Mouse (Mus musculus) left cerebral cortex, adult 8-10 months (tissue): Measurements from ENCODE around the gene Ppfibp1. TPM values are rescaled to one million over a fixed set of nuclear protein-coding genes. Genes with fewer than 3 reads are reported as not detected.
"Not testable (repeated sequence)": the region's sequence is repeated elsewhere in the genome, so short reads cannot be mapped to it uniquely, and the experiment has no call there.

Experiments
- DNase-seq, 2 experiments: peaks; one replicate each; pipeline ENCODE4 v3.0.0; 2022; ENCODE audit warnings: low spot score in 2 of 2
- total RNA-seq, 4 experiments: library from RNA; stranded (reverse); gene quantifications; 2 replicates each; pipeline ENCODE4 v1.2.4; 2022

Gene Ppfibp1
- total RNA-seq, result 10 to 100 TPM; 48.2 to 53.8 (median 52.5) TPM

DNA sequence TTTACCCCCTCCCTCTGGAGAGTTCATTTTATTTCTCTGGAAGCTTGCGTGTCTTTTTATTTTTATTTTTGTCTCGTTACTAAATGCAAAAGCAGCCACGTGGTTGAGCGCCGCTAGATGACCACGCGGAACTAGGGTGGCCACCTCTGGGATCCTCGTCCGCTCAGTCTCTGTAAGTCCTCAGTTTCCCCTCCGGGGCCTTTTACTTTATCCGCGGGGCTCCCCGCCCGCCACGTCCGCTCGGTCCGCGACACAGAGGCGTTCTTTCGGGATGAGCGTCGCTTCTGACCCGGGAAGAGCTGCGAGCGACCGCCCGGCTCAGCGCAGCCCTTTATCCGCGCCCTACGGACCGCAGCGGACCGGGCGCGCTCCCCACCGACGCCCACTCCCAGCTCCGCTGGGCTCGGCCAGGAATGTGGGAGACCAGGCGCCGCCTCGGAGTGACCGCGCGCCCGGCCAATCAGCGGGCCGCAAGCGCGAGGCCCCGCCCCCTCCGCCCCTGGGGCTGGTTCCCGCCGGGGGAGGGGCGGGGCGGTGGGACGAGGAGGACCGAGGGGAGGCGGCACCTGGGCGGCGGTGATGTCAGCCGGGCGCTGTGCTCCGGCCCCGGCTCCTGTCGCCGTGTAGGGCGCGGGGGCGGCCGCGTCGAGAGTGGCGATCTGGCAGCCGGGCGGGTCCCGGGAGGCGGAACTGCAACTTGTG lies at the start of gene Ppfibp1:
Ppfibp1 (plus strand) TSS at position 530 of the 702 bp plus-strand sequence.
- peak; percentile 87 to 91 for DNase-seq

DNA sequence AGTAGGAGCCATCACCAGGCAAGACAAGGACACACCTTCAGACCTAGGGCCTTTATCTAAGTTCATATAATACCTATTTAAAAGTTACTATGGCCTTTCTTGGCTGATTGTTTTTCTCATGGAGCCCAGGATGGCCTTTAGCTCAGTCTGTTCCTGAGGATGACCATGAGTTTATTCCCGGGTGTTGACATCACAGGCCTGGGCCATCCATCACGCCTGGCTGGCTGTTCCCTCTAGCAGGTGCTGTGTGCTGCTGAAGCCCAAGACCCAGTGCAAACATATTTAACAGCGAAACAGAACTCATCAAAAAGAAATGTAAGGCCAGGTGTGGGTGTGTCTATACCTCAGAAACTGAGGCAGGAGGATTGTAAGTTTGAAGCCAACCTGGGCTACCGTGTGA lies 49.4 kb upstream of the Ppfibp1 start:
- no peak for DNase-seq

DNA sequence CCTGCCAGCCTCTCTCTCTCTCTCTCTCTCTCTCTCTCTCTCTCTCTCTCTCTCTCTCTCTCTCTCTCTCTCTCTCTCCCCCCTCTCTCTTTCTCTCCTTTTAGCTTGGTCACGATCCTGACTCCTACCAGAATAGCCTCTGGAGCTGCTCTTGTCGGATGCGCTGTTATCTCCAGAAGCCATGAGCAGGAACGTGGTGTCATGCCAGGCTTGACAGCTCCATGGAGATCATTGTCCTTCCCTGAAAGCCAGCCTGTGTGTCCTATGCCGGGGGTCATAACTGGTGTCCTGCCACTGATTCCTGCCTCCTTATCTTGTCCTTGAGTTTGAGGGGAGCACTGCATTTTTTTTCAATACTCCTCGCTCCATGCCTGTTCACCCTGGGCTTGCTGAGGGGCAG lies 43.4 kb upstream of the Ppfibp1 start:
- no peak for DNase-seq

DNA sequence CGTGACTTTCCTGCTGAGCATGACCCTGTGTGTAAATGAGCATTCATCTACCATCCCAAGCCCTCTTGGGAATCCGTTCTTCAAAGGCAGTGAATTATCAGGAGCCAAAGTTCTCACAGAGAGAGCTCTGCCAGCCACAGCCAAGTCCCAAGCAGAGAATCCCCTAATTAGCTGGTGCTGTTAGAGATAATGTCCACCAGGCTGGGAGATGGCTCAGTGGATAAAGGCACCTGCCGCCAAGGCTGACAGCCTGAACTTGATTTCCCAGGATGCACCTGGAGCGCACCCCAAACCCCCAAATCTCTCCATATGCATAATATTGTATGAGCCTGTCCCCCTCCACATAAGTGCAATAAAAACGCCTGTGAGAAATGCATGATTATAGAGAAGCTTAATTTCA lies 42.9 kb upstream of the Ppfibp1 start:
- DNase-seq, result no peak

DNA sequence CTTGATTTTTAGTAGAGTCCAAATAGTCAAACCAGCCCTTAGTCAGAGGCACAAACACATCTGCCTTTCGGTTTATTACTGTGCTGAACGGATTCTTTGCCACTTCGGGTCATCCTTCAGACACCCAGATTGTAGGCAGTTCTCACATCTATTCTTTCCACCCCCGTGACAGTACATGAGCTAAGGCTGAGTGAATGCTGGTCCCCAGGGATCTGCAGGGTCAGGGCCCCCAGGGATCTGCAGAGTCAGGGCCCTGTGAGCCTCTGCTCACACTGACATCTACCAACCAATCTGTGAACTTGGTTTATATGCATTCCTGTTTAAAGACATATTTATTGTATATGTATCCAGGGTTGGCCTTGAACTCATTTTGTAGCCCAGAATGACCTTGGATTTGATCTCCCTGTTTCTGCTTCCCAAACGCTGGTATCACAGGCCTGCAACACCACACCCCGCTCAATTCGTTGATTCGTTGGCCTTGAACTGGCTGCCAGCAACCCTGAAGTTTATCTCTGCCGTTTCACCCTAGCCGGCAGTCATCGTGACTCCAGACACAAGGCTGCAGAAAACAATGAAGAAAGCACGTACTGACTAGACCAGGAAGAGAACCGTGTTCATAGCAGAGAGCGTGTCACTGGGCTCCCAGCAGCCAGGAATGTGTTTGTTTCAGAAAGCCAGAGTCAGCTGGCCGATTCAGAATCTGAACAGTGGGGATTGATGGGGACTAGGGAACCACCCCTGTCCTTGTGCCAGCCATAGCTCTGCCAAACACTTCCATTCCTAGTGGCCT lies 42.1 kb upstream of the Ppfibp1 start:
- no peak for DNase-seq

DNA sequence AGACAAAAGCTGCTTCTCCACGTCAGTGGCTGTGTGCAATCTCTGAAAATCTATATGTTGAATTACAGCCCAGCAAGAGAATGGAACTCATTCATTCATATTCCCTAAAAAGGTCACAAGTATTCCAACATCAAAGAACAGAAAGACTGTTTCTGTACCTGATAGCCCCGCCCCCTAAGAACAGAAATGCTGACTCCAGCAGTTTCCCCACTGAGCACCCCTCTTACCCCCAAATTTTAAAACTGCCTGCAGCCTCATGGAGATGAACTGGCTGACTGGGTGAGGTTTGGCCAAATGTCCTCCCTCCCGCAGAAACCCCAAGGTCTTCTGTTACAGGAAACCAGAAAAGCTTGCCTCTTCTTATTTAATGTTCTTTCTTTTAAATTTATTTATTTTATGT lies 40.9 kb upstream of the Ppfibp1 start:
- no peak for DNase-seq

DNA sequence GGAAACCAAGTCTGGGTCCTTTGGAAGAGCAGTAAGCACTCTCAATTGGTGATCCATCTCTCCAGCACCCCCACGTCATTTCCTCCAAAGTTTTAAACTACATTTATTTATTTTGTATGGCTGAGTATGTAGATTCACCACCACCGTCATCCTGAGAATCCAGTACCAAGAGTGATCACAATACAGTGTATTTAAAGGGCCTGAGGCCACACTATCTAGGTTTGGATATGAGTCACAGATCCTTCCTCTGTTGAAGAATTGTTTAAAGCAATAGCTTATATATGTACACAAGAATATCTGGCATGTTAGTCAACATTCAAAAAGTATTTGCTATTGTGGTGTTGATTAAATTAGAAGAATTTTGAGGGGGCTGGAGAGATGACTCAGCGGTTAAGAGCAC lies 40.0 kb upstream of the Ppfibp1 start:
- no peak for DNase-seq

DNA sequence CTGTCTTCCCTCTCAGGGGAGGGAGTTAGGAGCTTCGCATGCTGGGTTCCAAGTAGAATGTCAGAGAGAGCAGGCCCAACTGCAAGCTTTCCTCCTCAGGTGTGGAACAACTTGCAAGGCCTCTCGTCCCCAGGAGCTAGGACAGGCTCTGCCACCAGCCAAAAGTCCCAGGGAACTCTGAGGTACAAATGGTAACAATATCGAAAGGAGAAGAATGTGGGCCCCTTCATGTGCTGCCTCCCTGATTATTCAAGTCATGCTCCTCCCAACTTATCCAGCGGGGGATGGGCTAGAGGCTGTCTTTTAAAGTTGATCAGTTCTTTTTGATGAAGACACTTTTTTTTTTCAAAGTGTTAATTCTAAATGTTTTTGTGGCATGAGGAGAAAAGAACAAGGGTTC lies 38.2 kb upstream of the Ppfibp1 start, which contains the start of gene Smco2:
Smco2 (plus strand) TSS at position 55 of the 400 bp plus-strand sequence.
- no peak for DNase-seq

DNA sequence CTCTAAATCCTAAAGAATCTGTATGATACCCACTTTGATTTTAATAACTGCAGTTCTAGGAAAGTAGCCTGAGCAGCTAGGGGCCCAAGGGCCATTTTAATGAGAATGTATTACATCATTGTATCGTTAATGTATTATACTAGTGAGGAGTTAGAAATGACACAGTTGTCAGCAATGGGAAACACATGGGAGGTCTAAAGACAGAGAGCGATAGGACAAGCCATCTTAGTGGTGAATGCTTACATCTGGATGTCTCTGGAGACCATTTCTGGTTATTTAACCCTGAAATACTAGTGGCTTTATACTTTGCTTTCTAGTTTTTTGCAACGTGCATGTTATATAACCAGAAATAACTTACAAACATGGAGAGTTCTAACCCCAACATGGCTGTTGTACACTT lies 36.4 kb upstream of the Ppfibp1 start:
- no peak for DNase-seq

DNA sequence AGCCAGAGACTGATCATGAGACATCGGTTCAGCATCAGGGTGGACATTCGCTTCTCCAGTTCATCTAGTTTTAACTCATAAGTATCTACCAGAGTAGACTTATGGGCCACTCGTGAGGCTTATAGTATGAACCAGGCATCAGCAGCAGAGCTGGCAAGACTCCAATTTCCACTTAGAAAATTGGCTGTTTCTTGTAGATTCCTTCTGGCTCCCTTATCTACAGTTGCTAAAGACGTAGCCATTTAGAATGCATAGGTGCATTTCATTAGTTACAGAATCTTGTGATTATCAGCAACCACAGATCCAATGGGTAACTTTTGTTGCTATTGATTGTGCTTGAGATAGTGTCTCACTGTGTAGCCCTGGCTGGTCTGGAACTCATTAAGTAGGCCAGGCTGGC lies 35.5 kb upstream of the Ppfibp1 start:
- no peak for DNase-seq

DNA sequence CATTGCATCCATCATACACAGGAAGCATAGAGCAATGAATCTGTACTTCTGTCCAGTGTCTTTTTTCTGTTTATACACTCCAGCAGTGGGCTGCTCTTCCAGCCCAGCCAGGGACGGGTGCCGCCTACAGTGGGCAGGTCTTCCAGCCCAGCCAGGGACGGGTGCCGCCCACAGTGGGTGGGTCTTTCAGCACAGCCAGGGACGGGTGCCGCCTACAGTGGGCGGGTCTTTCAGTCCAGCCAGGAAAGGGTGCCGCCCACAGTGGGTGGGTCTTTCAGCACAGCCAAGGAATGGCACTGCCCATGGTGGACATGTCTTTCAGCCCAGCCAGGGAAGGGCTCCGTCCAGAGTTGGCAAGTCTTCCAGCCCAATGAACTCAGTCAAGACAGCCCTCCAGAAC lies 33.1 kb upstream of the Ppfibp1 start:
- DNase-seq, result no peak

DNA sequence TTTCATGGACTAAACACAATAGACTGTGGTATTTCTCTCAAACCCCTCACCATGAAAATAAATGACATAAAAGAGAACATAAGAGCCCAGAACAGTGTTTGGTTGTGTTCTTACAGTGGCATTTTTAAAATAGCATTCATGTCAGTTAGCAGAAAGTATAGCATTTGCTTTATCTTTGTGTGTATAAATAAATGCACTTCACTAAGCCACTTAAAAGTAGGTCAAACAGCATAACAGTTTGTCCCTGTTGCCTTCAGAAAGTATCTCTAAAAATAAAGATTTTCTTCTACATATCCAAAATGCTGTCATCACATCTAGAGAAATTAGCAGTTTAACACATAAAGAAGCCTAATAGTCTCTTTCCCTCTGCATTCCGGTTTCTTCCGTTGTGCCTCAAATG lies 30.9 kb upstream of the Ppfibp1 start:
- DNase-seq, result no peak

DNA sequence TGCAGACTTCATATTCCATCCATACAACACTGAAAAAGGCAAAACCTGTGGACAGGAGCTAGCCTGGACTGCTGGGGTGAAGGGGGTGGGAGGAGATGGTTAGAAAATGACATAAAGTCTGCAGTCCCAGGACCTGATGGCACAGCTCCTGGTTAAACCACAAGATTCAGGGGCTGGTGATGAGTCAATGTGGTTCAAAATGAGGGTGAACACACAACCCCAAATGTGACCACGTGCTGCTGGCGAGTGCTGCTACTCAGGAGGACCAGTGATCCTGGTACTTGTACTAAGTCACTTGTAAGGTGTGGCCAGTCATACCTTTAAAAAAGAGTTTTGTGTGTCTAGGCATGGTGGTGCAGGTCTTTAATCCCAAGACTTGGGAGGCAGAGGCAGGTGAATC lies 25.1 kb upstream of the Ppfibp1 start:
- no peak for DNase-seq

DNA sequence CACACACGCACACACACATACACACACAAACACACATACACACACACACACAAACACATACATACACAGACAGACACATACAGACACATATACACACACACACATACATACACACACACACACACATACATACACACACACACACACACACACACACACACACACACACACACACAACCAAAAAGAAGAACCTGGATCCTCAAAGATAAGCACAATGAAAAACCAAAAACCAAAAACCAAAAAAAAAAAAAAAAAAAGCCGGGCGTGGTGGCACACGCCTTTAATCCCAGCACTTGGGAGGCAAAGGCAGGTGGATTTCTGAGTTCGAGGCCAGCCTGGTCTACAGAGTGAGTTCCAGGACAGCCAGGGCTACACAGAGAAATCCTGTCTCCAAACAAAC lies 23.9 kb upstream of the Ppfibp1 start:
- DNase-seq, result not testable (repeated sequence)

DNA sequence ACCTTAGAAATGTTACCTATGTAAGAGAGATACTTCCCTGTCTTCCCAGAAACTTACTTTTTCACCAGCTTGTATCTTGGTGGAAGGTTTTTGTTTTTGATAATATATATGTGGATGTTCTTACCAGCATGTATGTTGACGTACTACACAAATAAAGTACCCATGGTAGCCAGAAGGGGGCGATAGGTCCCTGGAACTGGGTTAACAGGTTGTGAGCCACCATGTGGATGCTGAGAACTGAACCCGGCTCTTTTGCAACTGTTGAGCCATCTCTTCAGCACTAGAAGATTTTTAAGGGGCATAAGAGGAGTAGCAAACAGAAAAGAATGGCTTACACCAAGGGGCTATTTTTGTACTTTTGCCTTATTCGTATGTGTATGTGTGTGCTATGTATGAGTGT lies 22.6 kb upstream of the Ppfibp1 start:
- no peak for DNase-seq

DNA sequence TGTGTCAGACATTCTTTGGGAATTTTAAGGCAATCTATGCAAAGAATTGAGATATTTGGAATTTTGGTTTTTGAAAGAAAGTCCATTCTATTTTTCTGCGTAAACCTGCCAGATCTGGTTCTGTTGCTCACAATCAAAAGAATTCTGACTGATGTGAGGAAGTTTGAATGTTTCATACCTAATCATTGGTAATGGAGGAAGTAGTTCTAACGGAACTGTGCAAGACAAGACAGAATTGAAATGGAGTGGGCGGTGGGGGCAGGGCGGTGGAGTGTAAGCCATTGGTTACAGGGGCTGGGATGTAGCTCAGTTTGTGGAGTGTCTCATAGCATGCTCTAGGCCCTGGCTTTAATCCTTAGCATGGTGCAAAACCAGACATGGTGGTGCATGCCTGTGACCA lies 16.3 kb upstream of the Ppfibp1 start:
- DNase-seq, result no peak

DNA sequence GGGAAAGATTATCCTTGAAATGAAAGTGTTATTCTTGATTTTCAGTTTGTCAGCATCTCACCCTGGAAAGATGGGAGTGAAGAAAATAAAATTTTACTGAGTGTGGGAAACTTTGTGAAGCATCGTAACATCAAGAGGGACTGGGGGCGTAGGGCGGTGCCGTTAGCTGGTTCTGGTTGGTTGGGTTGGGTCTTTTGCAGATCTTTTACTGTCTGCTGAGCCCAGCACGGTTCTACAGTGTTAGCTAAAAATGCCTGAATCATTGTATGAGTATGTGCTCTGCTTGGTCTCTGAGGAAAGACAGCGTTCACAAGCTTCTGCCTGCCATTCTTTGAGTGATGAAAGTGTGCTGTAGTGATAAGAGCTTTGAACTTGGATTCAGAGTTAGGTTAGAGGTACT lies 13.9 kb upstream of the Ppfibp1 start:
- no peak for DNase-seq

DNA sequence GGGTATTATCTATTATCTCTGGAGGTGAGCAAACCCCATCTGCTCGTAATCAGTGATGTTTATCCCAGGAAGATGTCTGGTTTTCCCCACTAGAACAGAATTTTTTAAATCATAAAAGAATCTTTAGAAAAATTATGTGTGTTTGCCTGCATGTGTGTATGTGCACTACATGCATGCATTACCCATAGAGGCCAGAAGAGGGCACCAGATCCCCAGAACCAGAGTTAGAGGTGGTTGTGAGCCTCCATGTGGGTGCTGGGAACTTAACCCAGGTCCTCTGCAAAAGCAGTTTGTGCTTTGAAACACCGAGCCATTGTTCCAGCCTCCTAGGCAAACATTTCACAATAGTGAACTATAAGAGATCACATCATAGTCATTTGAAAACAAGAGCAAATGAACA lies 11.5 kb upstream of the Ppfibp1 start:
- DNase-seq, result no peak

DNA sequence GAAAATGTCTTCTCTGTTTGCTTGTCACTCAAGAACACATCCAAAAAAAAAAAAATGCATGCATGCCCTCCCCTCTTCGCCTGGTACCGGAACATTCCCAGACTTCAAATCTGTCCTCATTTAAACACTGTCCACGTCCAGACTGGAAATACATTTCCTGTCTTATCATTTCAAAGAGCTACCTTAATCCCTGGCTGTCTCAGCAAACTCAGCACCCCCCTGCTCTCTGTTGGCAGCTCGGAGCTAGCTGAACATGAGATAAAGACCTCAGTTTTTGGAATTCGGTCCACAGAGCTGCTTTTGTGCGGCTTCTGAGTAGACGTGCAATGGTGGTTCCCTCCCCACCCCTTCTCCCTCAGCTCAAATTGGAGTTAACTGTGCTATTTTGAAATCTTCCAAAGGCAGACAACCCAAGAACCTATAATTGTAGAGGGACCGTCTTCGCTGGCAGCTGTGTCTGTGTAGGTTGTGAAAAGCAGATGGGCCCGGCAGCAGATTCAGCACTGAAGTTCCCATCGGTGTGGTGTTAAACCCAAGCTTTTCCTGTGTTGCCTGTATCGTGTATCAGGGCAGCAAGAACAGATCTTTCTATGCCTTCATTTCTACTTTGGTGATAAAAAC lies 10.8 kb upstream of the Ppfibp1 start:
- peak in 1 of 2 experiments; percentile 88 for DNase-seq

DNA sequence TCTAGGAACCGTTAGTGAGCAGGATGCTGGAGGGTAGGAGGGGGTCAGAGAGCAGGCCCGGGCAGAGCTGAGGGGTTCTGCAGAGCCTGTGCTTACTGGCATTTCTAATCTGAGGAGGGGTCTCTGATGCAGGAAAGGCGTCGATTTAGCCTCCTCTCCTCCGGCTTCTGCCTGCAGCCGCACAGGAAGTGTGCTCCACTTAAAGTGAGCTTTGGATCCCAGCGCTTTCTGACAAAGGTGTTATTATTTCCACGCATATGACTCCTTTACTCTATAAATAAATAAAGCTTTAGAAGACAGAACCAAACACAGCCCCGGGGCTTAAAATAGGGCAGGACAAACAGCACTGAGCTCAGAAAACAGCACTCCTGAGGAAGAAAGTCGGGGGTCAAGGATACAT lies 9.4 kb upstream of the Ppfibp1 start:
- DNase-seq, result no peak

DNA sequence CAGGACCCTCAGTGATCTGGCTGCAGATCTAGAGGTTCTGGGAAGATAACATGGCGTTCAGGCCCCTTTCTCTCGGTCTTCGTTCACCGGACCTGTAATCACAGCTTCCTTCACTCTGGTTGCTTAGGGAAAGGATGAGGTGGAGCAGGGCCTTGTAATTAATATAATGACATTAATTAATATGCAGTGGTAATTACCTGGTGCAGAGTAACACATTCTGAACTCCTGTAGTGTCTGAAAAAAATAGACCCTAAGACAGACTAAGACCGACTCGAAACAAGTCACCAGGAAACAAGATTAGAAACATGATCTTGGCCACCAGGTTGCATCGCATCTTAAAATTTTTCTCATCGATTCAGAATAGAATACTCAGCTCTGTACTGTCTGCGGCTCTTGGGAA lies 8.4 kb upstream of the Ppfibp1 start:
- DNase-seq, result no peak

DNA sequence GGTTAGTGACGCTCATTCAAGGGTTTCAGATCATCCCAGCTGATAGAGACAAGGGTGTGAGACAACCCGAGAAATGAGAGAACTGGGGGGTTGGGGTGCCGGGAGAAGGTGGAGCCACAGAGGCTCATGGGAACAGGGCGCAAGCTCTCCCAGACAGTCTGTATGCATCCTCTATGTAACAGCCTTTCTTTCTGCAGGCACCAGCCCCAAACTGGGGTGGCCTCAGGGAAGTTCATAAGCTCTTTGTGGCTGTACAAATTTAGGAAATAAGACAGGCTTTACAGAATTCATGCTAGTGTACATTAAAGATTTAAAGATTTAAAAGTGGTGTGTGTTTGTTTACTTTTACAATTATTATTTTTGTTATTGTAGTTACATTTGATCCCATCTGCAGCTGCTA lies 8.0 kb upstream of the Ppfibp1 start:
- DNase-seq, result no peak
